In the genomic region with DNA sequence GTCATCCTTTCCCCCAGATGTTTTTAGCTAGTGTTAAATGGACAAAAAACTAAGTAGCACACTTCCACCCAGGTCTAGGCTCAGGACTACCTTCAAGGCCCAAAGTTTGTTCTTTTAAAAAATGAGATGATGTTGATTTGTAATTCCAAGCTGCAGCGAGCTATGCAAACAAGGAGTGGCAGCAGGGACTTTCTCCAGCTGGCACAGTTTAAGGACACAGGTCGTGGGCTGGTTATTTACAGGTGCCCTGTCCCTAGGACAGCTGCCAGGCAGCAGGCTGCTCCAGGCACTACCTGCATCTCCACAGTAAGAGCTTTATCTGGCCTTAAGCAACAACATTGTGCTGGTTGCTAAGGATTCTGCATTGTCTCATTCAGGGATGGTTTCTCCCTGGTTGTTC, we compare ENCODE assay signal across 24 mouse cellular contexts. TPM values are rescaled to one million over a fixed set of nuclear protein-coding genes. Genes with fewer than 3 reads are reported as not detected.
DNase-seq lines count a peak whose midpoint lies in the region; ATAC-seq and TF ChIP-seq lines count a peak whose summit lies in the region.
"Had no signal": no experiment of that assay in that cellular context is flagged by ENCODE, and none has a peak within 500 bp of the region (broad histone marks: within the 10 kb centered on the region; RNA-seq: fewer than 3 reads in every experiment).

No protein-coding gene starts in this region.

- H3K9me3 ChIP-seq in liver, postnatal 0 days (ENCODE audit: low read length), result no peaks in the 10 kb centered on the region
- no peaks in the 10 kb centered on the region for H3K9me3 ChIP-seq in kidney, embryonic 16.5 days (ENCODE audit: low read length)
- H3K9me3 ChIP-seq: embryonic facial prominence, embryonic 10.5 days; embryonic facial prominence, embryonic 12.5 days; forebrain, embryonic 13.5 days; forebrain, embryonic 15.5 days; G1E had no signal

- WGBS in heart, adult 2 months, result 65% methylated on average over 2 of the region's 2 CpGs
- 83% methylated on average over 2 of the region's 2 CpGs for WGBS in liver, postnatal 0 days (ENCODE audit: insufficient replicate concordance)
- 35% methylated on average over 2 of the region's 2 CpGs for WGBS in small intestine, adult 2 months
- WGBS in kidney, embryonic 16.5 days, result 64% methylated on average over 2 of the region's 2 CpGs

- H3K27me3 ChIP-seq in heart, adult 2 months (ENCODE audit: control insufficient read depth, insufficient read depth, low read length), result no peaks in the 10 kb centered on the region
- H3K27me3 ChIP-seq in liver, postnatal 0 days (ENCODE audit: insufficient read depth, low read length), result no peaks in the 10 kb centered on the region
- no peaks in the 10 kb centered on the region for H3K27me3 ChIP-seq in small intestine, adult 2 months (ENCODE audit: control insufficient read depth, insufficient read depth, low read length)
- no peaks in the 10 kb centered on the region for H3K27me3 ChIP-seq in kidney, embryonic 16.5 days (ENCODE audit: insufficient read depth, low read length)
- H3K27me3 ChIP-seq: CH12.LX; embryonic facial prominence, embryonic 12.5 days; forebrain, embryonic 13.5 days; forebrain, embryonic 15.5 days; Patski had no signal

- H3K27ac ChIP-seq in heart, adult 2 months, result no peak overlapping the region
- H3K27ac ChIP-seq in liver, postnatal 0 days (ENCODE audit: low read depth), result no peak overlapping the region
- peak overlapping the region; percentile 10 for H3K27ac ChIP-seq in small intestine, adult 2 months (ENCODE audit: insufficient read depth, low read depth, low read length)
- no peak overlapping the region for H3K27ac ChIP-seq in kidney, embryonic 16.5 days (ENCODE audit: low read length)
- H3K27ac ChIP-seq: embryonic facial prominence, embryonic 10.5 days; embryonic facial prominence, embryonic 12.5 days; forebrain, embryonic 13.5 days; forebrain, embryonic 15.5 days had no signal

- no peak for ATAC-seq in liver, postnatal 0 days
- ATAC-seq in kidney, embryonic 16.5 days (ENCODE audit: low FRiP score, low TSS enrichment), result no peak
- ATAC-seq: activated CD4-positive, CD25-positive, alpha-beta regulatory T cell, adult 4 months; CD4-positive, CD25-positive, alpha-beta regulatory T cell, adult 4 months; forebrain, embryonic 13.5 days; forebrain, embryonic 15.5 days; Patski had no signal

- H3K79me2 ChIP-seq in heart, adult 2 months (replicated peaks; ENCODE audit: control insufficient read depth, insufficient read depth, low read length), result no peaks in the 10 kb centered on the region

- peaks cover 2% of the 10 kb centered on the region for H3K4me1 ChIP-seq in heart, adult 2 months (ENCODE audit: control insufficient read depth, insufficient read depth, low read length)
- H3K4me1 ChIP-seq in liver, postnatal 0 days (ENCODE audit: insufficient read depth), result no peaks in the 10 kb centered on the region
- H3K4me1 ChIP-seq in small intestine, adult 2 months (ENCODE audit: control insufficient read depth, insufficient read depth, insufficient read length, low read length), result peaks cover 16% of the 10 kb centered on the region; the same call in 1 of the 2 replicates
- no peaks in the 10 kb centered on the region for H3K4me1 ChIP-seq in kidney, embryonic 16.5 days (ENCODE audit: insufficient read depth, low read length)
- H3K4me1 ChIP-seq: embryonic facial prominence, embryonic 10.5 days; embryonic facial prominence, embryonic 12.5 days; forebrain, embryonic 13.5 days; forebrain, embryonic 15.5 days had no signal

- TF ChIP-seq EP300 in heart, adult 2 months (IDR thresholded peaks at IDR 0.05; ENCODE audit: insufficient read depth, low read depth, low read length), result no peak
- no peak for TF ChIP-seq EP300 in liver, postnatal 0 days (IDR thresholded peaks at IDR 0.05; ENCODE audit: low read depth)

- no peak for TF ChIP-seq CTCF in heart, adult 2 months (IDR thresholded peaks at IDR 0.05)
- TF ChIP-seq CTCF in liver, postnatal 0 days (IDR thresholded peaks at IDR 0.05; ENCODE audit: low read depth), result no peak
- TF ChIP-seq CTCF in small intestine, adult 2 months (IDR thresholded peaks at IDR 0.05; ENCODE audit: extremely low read depth, insufficient read length, insufficient replicate concordance, low read depth, low read length), result no peak

- no peak for TF ChIP-seq POLR2A in heart, adult 2 months (IDR thresholded peaks at IDR 0.05; ENCODE audit: insufficient read depth, low read depth, low read length)
- no peak for TF ChIP-seq POLR2A in small intestine, adult 2 months (IDR thresholded peaks at IDR 0.05; ENCODE audit: low read depth, low read length)

- intact Hi-C loops in heart, adult 2 months (cut with DNase I), result no loop called here

- DNase-seq in heart, adult 11 months, result peak; percentile 82
- DNase-seq in heart, adult 2 months, result no peak
- DNase-seq in liver, postnatal 0 days, result peak; percentile 7
- no peak for DNase-seq in liver
- DNase-seq: adrenal gland, adult 8-10 months; adrenal gland, postnatal 14 days; adrenal gland, postnatal 36 days; B cell, adult 2 months; cerebellum, adult 11-12 months; cerebellum, adult 2 months; cerebellum, adult 9-10 months; cerebellum, postnatal 10 days; cerebellum, postnatal 25 days had no signal

- no peaks in the 10 kb centered on the region for H3K36me3 ChIP-seq in heart, adult 2 months (ENCODE audit: control insufficient read depth, insufficient read depth, low read length)
- peaks cover 14% of the 10 kb centered on the region for H3K36me3 ChIP-seq in liver, postnatal 0 days (replicated peaks; ENCODE audit: insufficient read depth, low read length)
- H3K36me3 ChIP-seq in small intestine, adult 2 months (ENCODE audit: control insufficient read depth, insufficient read depth, low read length), result peaks cover 5% of the 10 kb centered on the region
- 0 out of 2 replicates have a peak, but pooled peaks cover 2% of the 10 kb centered on the region for H3K36me3 ChIP-seq in kidney, embryonic 16.5 days (ENCODE audit: insufficient read depth, low read length)

- H3K9ac ChIP-seq in heart, adult 2 months (ENCODE audit: low read depth, low read length), result no peak overlapping the region
- no peak overlapping the region for H3K9ac ChIP-seq in liver, postnatal 0 days (replicated peaks)
- H3K9ac ChIP-seq in kidney, embryonic 16.5 days (replicated peaks; ENCODE audit: low read length), result no peak overlapping the region
- H3K9ac ChIP-seq: embryonic facial prominence, embryonic 12.5 days; forebrain, embryonic 13.5 days; forebrain, embryonic 15.5 days had no signal

- no peak overlapping the region for H3K4me2 ChIP-seq in liver, postnatal 0 days (ENCODE audit: low read depth, low read length)
- H3K4me2 ChIP-seq in kidney, embryonic 16.5 days (replicated peaks; ENCODE audit: low read depth, low read length), result no peak overlapping the region
- H3K4me2 ChIP-seq: embryonic facial prominence, embryonic 12.5 days; forebrain, embryonic 13.5 days; forebrain, embryonic 15.5 days had no signal

- H3K4me3 ChIP-seq in heart, adult 2 months, result no peak overlapping the region
- H3K4me3 ChIP-seq in liver, postnatal 0 days (ENCODE audit: low read depth, low read length), result no peak overlapping the region
- no peak overlapping the region for H3K4me3 ChIP-seq in small intestine, adult 2 months (ENCODE audit: low read depth, low read length)
- H3K4me3 ChIP-seq in kidney, embryonic 16.5 days (ENCODE audit: low read length), result no peak overlapping the region
- H3K4me3 ChIP-seq: embryonic facial prominence, embryonic 10.5 days; embryonic facial prominence, embryonic 12.5 days; forebrain, embryonic 13.5 days; forebrain, embryonic 15.5 days had no signal

RNA-seq across cellular contexts. Expression of gene Car4, which starts 23.1 kb away (rescaled TPM):
- 10 to 100 TPM; 29.3 to 40.9 TPM for total RNA-seq in heart, adult 2 months (2021)
- polyA plus RNA-seq in heart, adult 2 months (2012; rRNA removed), result 23.0 and 40.2 TPM in 2 replicates
- not detected in 2 replicates for polyA plus RNA-seq in liver, postnatal 0 days (2015; fragmentation: Nextera tagmentation; extraction: Ambion mirVana)
- polyA plus RNA-seq in small intestine, adult 2 months (2012; rRNA removed), result 13.9 and 46.7 TPM in 2 replicates
- 86.5 and 95.7 TPM in 2 replicates for polyA plus RNA-seq in kidney, embryonic 16.5 days (2015; fragmentation: Nextera tagmentation; extraction: Ambion mirVana)
- total RNA-seq: CH12.LX, G1E had no signal
- polyA plus RNA-seq: activated CD4-positive, CD25-positive, alpha-beta regulatory T cell, adult 4 months; CD4-positive, CD25-positive, alpha-beta regulatory T cell, adult 4 months; G1E; Patski had no signal

Comparison
In these comparisons a context has a peak if more than half of its experiments do, and no peak if none do; other contexts are left out.
1. DNase-seq: peak in heart, adult 11 months (single experiment) and liver, postnatal 0 days (single experiment); none in heart, adult 2 months (0 of 2) and liver (single experiment).
2. RNA of gene Car4, which starts 23.1 kb away (polyA plus RNA-seq): 86.5 to 95.7 TPM in kidney, embryonic 16.5 days, 13.9 to 46.7 TPM in small intestine, adult 2 months and 23.0 to 40.2 TPM in heart, adult 2 months; not detected in liver, postnatal 0 days; every median in the first group is over 10 times any median in the second.